Mouse (Mus musculus): Measurements from ENCODE around the gene March1. TPM values are rescaled to one million over a fixed set of nuclear protein-coding genes. Genes with fewer than 3 reads are reported as not detected.

The March1 gene
- polyA plus RNA-seq, 1 experiment from 2014 or later = 15.4 TPM

DNA sequence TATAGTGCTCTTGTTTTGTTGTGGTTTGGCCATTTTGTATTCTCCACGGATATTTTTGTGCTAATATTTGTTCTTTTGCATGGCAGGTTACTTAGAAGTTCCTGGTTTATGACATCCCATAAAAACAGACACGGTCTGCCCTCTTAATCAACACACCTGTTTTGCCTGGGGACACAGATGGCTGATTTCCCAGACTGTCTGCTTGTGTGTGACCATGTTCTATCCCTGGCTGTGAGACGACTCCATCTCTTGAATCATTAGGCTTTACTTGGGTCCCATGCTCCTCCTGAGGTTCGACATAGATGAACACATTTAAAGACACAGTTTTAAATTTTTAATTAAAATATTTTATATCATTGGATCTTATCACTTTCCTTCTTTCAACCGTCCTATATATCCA is 163.5 kb downstream of the March1 start:
- H3K9ac ChIP-seq = no peak overlapping the region
- H3K27ac ChIP-seq = no peak overlapping the region
- no peaks in the 10 kb centered on the region for H3K9me3 ChIP-seq (replicated peaks)
- H3K36me3 ChIP-seq = no peaks in the 10 kb centered on the region
- H3K4me3 ChIP-seq = no peak overlapping the region
- 83% methylated on average over 5 of the region's 5 CpGs for WGBS
- H3K4me1 ChIP-seq = no peaks in the 10 kb centered on the region
- no peak for ATAC-seq (ENCODE audit: low FRiP score)
- H3K4me2 ChIP-seq (replicated peaks) = no peak overlapping the region
- H3K27me3 ChIP-seq = no peaks in the 10 kb centered on the region

DNA sequence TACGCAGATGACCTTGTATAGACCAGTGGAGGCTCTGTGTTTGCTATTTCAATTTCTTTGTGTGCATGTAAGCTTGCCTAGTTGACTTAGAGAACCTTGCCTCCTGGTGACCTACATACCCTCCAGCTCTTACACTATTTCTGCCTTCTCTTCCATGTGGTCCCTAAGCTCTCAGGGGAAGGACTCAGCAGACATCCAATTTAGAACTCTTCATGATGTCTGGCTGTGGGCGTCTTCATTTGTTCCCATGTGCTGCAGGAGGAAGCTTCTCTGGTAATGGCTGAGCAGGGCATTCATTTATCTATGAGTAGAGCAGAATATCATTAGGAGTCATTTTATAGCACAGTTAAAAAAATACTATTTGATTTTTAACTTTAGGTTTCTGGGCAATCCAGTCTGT is 195.3 kb downstream of the March1 start:
- ATAC-seq (ENCODE audit: low FRiP score) = no peak
- no peak overlapping the region for H3K27ac ChIP-seq
- H3K9me3 ChIP-seq (replicated peaks) = no peaks in the 10 kb centered on the region
- no peaks in the 10 kb centered on the region for H3K36me3 ChIP-seq
- no peak overlapping the region for H3K4me2 ChIP-seq (replicated peaks)
- H3K4me1 ChIP-seq = no peaks in the 10 kb centered on the region
- 80% methylated on average over 2 of the region's 2 CpGs for WGBS
- H3K9ac ChIP-seq = no peak overlapping the region
- H3K27me3 ChIP-seq = no peaks in the 10 kb centered on the region
- no peak overlapping the region for H3K4me3 ChIP-seq

DNA sequence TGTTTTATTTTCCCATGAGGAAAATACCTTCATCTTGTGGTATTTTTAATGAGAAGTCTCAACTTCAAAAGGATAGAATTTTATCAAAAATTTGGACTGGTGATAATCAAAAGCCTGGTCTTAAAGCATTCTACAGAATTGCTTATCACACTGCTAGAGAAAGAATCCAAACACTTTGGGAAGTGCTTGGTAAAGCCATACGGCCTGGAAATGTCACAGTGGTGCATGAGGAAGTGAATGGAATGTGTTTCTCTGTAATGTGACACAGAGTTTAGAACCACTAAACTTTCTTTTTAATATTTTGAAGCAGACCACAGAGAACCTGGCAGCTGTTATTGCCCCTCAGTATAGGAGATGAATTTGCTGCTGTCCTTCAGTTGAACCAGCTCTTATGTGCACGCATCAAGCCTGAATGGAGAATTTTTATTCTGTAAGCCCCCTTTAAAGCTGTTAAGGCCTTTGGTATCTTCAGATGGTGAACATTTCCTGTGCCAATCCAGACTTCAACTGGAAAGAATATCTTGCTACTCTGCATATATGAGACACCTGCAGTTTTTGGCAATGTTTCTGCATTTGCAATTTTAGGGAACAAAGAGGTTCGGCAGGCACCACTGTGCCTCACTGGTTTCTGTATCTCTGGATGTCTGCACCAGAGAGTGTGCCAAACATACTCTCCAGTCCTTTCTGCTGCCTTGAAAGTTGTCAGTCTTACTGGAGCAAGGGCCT is 304.8 kb downstream of the March1 start:
- Histone ChIP-seq H3K27me3 (no peaks in the 10 kb centered on the region), H3K4me3 (no peak overlapping the region), H3K36me3 (no peaks in the 10 kb centered on the region), H3K4me2 (replicated peaks) (no peak overlapping the region), H3K4me1 (no peaks in the 10 kb centered on the region), H3K27ac (no peak overlapping the region), H3K9ac (no peak overlapping the region), H3K9me3 (replicated peaks) (no peaks in the 10 kb centered on the region)
- ATAC-seq (ENCODE audit: low FRiP score) = no peak
- WGBS = 79% methylated on average over 3 of the region's 3 CpGs

DNA sequence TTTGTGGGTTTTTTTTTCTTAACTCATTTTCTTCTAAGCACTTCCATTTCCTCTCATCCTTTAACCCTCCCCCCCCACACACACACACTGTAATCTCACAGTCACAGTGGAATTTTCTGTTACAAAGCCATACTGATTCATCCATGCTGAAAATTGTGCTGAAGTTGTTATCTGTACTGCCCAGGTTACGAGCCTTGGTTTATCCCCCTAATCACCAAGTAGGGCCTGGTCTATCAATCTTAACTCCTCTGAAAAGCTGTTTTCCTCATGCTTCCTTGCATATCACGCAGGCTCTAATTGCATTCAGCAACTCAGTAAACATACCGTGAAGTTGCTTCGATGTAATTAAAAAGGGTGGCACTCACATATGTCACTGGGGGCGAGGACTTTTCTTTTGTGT is 339.2 kb downstream of the March1 start:
- Histone ChIP-seq H3K36me3 (no peaks in the 10 kb centered on the region), H3K4me2 (replicated peaks) (no peak overlapping the region), H3K27ac (no peak overlapping the region), H3K9ac (no peak overlapping the region), H3K4me1 (no peaks in the 10 kb centered on the region), H3K4me3 (no peak overlapping the region), H3K9me3 (replicated peaks) (no peaks in the 10 kb centered on the region), H3K27me3 (no peaks in the 10 kb centered on the region)
- ATAC-seq (ENCODE audit: low FRiP score) = peak; percentile 32
- WGBS = 30% methylated on average over 5 of the region's 5 CpGs

DNA sequence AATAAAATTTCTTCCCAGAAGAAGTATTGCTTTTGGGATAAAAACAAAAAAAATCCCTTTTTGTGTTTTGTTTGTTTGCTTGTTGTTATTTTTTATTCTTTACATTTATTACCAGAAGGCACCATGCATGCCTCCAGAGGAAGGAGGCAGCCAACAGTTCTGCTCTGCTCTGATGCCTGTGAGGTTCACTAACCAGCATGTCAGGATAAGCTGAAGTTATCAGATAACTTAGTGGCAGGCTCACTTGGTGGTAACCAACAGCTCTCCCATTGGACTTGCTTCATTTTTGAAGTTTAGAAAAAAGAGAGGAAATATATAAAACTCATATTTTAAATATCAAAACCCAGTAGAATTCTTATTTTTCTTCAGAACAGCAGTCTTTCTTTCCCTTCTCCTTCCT is 339.8 kb downstream of the March1 start:
- H3K4me3 ChIP-seq = no peak overlapping the region
- ATAC-seq (ENCODE audit: low FRiP score) = no peak

DNA sequence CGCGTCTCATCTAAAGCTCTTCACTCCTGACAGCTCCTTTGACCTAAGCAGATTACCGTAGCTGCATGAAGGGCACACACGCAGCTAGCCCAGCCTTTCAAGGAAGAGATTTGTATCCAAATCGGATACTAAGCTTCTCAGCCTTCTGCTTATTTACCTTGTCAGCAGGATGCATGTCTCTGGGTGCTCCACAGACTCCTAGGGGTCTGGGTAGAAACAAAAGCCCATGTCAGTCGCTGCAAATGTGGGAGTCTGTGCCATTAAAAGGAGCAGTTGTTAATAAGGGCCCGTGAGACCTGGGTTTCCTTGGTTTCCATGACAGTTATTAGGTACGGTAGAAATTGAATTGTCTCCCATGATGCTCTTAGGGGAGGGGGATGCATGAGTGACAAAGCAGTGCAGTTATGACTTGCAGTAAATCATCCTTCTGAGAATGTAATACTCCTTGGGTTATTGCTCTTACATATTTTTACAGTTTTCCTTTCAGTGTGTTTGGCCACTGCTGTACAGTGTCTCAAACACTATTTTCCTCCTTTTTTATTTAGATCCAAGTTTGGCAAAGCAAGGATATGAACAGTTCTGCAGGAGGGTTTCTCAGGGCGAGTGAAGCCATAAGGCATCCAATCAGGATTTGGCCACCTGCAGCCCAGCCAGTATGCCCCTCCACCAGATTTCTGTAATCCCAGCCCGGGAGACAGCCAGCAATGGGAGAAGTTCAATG is 349.0 kb downstream of the March1 start:
- Histone ChIP-seq H3K36me3 (no peaks in the 10 kb centered on the region), H3K4me3 (peak overlapping the region; percentile 17), H3K27ac (peak overlapping the region; percentile 79), H3K4me2 (replicated peaks) (peak overlapping the region; percentile 48), H3K4me1 (peaks cover 12% of the 10 kb centered on the region), H3K9me3 (replicated peaks) (no peaks in the 10 kb centered on the region), H3K27me3 (no peaks in the 10 kb centered on the region), H3K9ac (peak overlapping the region; percentile 42; the same call in 1 of the 2 replicates)
- WGBS = 4% methylated on average over 10 of the region's 10 CpGs
- peak; percentile 95 for ATAC-seq (ENCODE audit: low FRiP score)

More for the DNA sequence above, 339.8 kb downstream of the March1 start:
- no peaks in the 10 kb centered on the region for H3K36me3 ChIP-seq
- H3K9me3 ChIP-seq (replicated peaks) = no peaks in the 10 kb centered on the region
- no peaks in the 10 kb centered on the region for H3K4me1 ChIP-seq
- no peaks in the 10 kb centered on the region for H3K27me3 ChIP-seq
- no peak overlapping the region for H3K9ac ChIP-seq
- no peak overlapping the region for H3K27ac ChIP-seq
- H3K4me2 ChIP-seq (replicated peaks) = no peak overlapping the region

DNA sequence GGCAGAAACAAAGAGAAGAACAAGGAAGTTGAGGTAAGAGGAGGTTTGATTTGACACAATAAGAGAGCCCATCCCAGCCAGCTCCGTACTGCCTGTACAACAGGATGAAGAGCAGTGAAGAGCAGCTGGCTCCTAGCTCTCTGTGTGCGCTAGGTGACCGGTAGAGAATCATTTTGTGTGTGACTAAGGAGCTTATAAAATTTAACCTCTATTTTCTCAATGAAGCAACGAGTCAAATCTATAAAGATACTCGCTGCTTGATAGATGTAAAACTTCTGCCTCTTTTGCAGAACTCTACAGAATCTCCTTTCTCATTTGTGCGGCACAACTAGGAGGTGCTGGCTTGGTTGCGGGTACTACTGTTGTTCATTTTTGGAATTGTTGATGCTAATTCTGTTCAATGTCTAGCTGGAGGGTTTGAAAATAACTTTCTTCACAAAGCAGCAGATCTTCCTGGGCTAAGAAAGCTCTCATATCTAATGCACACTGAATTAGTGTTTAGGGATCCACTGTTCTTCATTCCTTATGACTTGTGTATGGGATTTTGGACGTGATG is 349.6 kb downstream of the March1 start:
- no peaks in the 10 kb centered on the region for H3K9me3 ChIP-seq (replicated peaks)
- WGBS = 60% methylated on average over 8 of the region's 8 CpGs
- peak overlapping the region; percentile 17 for H3K4me3 ChIP-seq
- peaks cover 12% of the 10 kb centered on the region for H3K4me1 ChIP-seq
- H3K27me3 ChIP-seq = no peaks in the 10 kb centered on the region
- H3K27ac ChIP-seq = peak overlapping the region; percentile 79
- peak overlapping the region; percentile 48 for H3K4me2 ChIP-seq (replicated peaks)
- no peak overlapping the region for H3K9ac ChIP-seq
- peak; percentile 56 for ATAC-seq (ENCODE audit: low FRiP score)
- no peaks in the 10 kb centered on the region for H3K36me3 ChIP-seq

DNA sequence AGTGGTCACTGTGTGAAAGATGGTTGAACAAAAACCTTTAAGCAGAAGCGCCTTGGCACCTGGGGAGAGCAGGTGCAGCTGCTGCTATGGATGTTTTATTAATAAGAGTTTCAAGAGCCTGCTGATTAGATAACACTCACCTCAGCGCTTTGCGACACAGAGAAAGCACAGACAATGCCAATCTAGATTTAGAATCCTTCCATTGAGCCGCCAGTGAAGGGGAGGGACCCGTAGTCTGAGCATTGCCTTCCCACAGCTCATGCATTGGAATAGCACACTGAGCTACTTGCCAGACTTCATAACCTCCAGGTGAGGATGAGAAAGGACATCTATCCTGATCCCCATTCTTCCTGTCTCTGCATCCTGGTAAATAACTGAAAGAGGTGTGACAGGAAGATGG is 359.2 kb downstream of the March1 start:
- H3K4me2 ChIP-seq (replicated peaks) = no peak overlapping the region
- no peak overlapping the region for H3K27ac ChIP-seq
- 68% methylated on average over 5 of the region's 5 CpGs for WGBS
- peak; percentile 16; the same call in 1 of the 2 replicates for ATAC-seq (ENCODE audit: low FRiP score)
- H3K4me3 ChIP-seq = no peak overlapping the region
- H3K4me1 ChIP-seq = no peaks in the 10 kb centered on the region
- H3K9ac ChIP-seq = no peak overlapping the region
- no peaks in the 10 kb centered on the region for H3K36me3 ChIP-seq
- H3K9me3 ChIP-seq (replicated peaks) = no peaks in the 10 kb centered on the region
- no peaks in the 10 kb centered on the region for H3K27me3 ChIP-seq

DNA sequence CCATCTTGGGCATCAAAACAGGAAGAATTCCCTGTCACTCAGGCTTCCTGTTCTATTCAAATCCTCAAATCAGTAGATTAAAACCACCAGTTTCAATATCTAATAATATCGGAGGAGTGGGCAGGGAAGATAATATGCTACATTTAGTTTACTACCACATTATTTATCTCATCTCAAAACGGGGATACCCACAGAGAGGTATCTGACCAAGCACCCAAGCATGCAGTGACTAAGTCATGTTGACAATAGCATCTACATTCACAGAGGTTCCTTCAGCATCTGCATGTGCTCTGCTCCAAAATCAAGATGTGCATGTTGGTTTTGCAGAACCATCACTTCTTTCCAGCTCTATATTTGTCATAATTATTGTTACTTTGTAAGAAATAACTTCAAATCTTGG is 364.3 kb downstream of the March1 start:
- ATAC-seq (ENCODE audit: low FRiP score) = no peak
- Histone ChIP-seq H3K36me3 (no peaks in the 10 kb centered on the region), H3K27me3 (no peaks in the 10 kb centered on the region), H3K4me2 (replicated peaks) (no peak overlapping the region), H3K4me1 (no peaks in the 10 kb centered on the region), H3K9ac (no peak overlapping the region), H3K4me3 (no peak overlapping the region), H3K9me3 (replicated peaks) (no peaks in the 10 kb centered on the region), H3K27ac (no peak overlapping the region)
- 80% methylated on average over 2 of the region's 2 CpGs for WGBS

DNA sequence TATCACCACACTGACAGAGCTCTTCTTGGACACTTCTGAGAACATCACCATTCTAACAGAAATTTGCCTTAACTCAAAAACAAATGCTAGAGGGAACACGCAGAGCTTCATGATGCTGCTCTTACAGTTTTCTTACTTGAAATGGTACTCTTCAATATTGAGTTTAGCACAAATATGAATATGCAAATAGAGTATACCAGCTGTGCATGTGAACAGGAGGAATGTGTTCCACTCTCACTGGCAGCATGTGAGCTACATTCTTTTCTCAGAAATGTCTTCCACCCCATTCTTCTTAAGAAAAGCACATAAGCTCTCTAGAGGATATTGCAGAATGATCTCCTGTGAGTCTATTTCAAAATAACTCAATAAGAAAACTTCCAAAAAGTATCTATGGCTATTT is 370.0 kb downstream of the March1 start:
- no peaks in the 10 kb centered on the region for H3K9me3 ChIP-seq (replicated peaks)
- no peak overlapping the region for H3K4me2 ChIP-seq (replicated peaks)
- H3K27me3 ChIP-seq = no peaks in the 10 kb centered on the region
- H3K9ac ChIP-seq = no peak overlapping the region
- WGBS = 90% methylated on average over 1 of the region's 1 CpGs
- H3K27ac ChIP-seq = no peak overlapping the region
- H3K4me1 ChIP-seq = no peaks in the 10 kb centered on the region
- no peak overlapping the region for H3K4me3 ChIP-seq
- no peaks in the 10 kb centered on the region for H3K36me3 ChIP-seq
- no peak for ATAC-seq (ENCODE audit: low FRiP score)

DNA sequence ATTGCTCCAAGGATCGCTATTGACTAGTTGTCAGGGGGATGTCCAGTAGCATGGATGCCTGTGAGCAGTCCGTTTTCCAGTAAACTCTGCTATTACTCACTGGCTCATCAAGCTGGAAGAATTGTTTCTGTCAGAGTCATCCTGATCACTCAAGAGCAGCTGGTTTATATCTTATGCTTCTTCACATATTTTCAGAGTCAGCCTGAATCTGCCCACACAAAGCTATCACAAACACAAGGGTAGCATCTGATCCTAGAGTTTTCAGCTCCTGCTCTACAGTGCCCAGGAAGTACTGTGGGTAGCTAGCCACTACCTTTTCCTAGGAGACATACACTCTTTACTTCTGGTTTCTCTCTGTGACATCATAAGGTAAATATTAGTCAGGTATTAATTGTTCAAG is 405.1 kb downstream of the March1 start:
- ATAC-seq (ENCODE audit: low FRiP score) = no peak
- H3K9ac ChIP-seq = no peak overlapping the region
- no peak overlapping the region for H3K4me2 ChIP-seq (replicated peaks)
- no peak overlapping the region for H3K27ac ChIP-seq
- H3K36me3 ChIP-seq = no peaks in the 10 kb centered on the region
- no peaks in the 10 kb centered on the region for H3K4me1 ChIP-seq
- no peak overlapping the region for H3K4me3 ChIP-seq
- no peaks in the 10 kb centered on the region for H3K27me3 ChIP-seq
- 90% methylated on average over 2 of the region's 2 CpGs for WGBS
- H3K9me3 ChIP-seq (replicated peaks) = no peaks in the 10 kb centered on the region

DNA sequence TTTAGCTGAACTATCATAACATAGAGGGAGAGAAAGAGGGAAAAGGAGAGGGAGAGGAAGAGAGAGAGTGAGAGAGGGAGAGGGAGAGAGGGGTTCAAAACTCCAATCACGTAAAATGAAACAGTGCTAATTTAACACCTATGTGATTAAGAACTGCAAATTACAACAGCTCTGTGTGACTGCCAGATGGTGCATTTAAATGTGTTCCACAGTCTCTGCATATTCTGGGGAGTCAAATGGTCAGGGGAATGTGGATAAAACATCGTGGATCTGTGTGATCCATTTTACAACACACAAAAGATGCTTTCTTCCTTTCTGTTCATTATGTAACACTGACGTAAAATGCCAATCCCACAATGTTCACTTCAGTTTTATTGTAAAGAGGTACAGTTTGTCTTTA is 416.0 kb downstream of the March1 start:
- H3K27me3 ChIP-seq = no peaks in the 10 kb centered on the region
- no peak for ATAC-seq (ENCODE audit: low FRiP score)
- 75% methylated on average over 3 of the region's 3 CpGs for WGBS
- no peaks in the 10 kb centered on the region for H3K4me1 ChIP-seq
- H3K9ac ChIP-seq = no peak overlapping the region
- 0 out of 2 replicates have a peak, but pooled peaks cover 4% of the 10 kb centered on the region for H3K9me3 ChIP-seq (replicated peaks)
- H3K4me2 ChIP-seq (replicated peaks) = no peak overlapping the region
- H3K4me3 ChIP-seq = no peak overlapping the region
- H3K36me3 ChIP-seq = no peaks in the 10 kb centered on the region
- no peak overlapping the region for H3K27ac ChIP-seq
